Mouse (Mus musculus): ENCODE measurements around the gene Cdt1.

DNA sequence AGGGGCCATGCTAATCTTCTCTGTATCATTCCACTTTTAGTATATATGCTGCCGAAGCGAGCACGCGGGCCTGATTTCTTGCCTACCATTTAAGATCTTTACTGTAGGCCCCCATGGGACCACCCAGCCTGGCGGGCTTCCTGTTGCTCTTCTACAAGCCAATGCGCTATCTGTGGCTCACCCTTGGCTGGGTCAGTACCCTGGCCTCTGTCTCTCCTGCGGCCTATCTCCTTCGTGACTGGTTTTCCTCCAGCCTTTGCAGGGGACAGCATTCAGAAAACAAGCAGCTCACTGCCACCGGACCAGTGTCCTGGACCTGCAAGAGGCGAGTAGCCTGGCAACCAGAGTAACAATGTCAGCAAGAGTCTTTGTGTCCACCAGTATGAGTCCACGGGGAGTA lies 47.2 kb upstream of the Cdt1 start:
- TF ChIP-seq CTCF (IDR thresholded peaks at IDR 0.05; ENCODE audit: low read depth, low read length) (no peak), GATA1 (IDR thresholded peaks at IDR 0.05; ENCODE audit: borderline replicate concordance, low read length) (no peak), POLR2AphosphoS5 (IDR thresholded peaks at IDR 0.05; ENCODE audit: insufficient replicate concordance, low read depth, low read length) (no peak)

Measured in G1E (cell line).